ENCODE assay signal across 23 mouse cellular contexts in genomic region chr5:23587614-23588013, GRCm38 (mm10).
A peak's percentile ranks its signal among the peaks of the same experiment; 100 is the strongest.
DNase-seq lines count a peak whose midpoint lies in the region; ATAC-seq and TF ChIP-seq lines count a peak whose summit lies in the region.
"Had no signal": no experiment of that assay in that cellular context is flagged by ENCODE, and none has a peak within 500 bp of the region (broad histone marks: within the 10 kb centered on the region; RNA-seq: fewer than 3 reads in every experiment).

No protein-coding gene starts in this region.

- H3K4me2 ChIP-seq in embryonic facial prominence, embryonic 14.5 days (ENCODE audit: low read depth, low read length), result no peak overlapping the region
- H3K4me2 ChIP-seq in hindbrain, embryonic 13.5 days, result no peak overlapping the region
- H3K4me2 ChIP-seq: embryonic facial prominence, embryonic 13.5 days; forebrain, embryonic 13.5 days; heart, embryonic 11.5 days; hindbrain, embryonic 12.5 days; intestine, embryonic 15.5 days had no signal

- H3K4me1 ChIP-seq in embryonic facial prominence, embryonic 14.5 days (ENCODE audit: control insufficient read depth, insufficient read depth, low read length), result no peaks in the 10 kb centered on the region; the same call in 1 of the 2 replicates
- peaks cover 16% of the 10 kb centered on the region for H3K4me1 ChIP-seq in embryonic facial prominence, embryonic 10.5 days
- no peaks in the 10 kb centered on the region for H3K4me1 ChIP-seq in MEL (ENCODE audit: control insufficient read depth in 1 of 2, insufficient read depth in 2 of 2, low read length in 2 of 2)
- H3K4me1 ChIP-seq in cortical plate, adult 2 months (ENCODE audit: control insufficient read depth, insufficient read depth, low read length), result peaks cover 6% of the 10 kb centered on the region; the same call in 1 of the 2 replicates
- peaks cover 4% of the 10 kb centered on the region; the same call in 1 of the 2 replicates for H3K4me1 ChIP-seq in hindbrain, embryonic 13.5 days (replicated peaks)
- H3K4me1 ChIP-seq: forebrain, embryonic 10.5 days; forebrain, embryonic 13.5 days; intestine, embryonic 15.5 days had no signal

- TF ChIP-seq RAD21 in MEL (IDR thresholded peaks at IDR 0.05; ENCODE audit: low read depth, low read length), result no peak

- no peaks in the 10 kb centered on the region for H3K27me3 ChIP-seq in embryonic facial prominence, embryonic 14.5 days (replicated peaks; ENCODE audit: control insufficient read depth, insufficient read depth, low read length)
- no peaks in the 10 kb centered on the region for H3K27me3 ChIP-seq in embryonic facial prominence, embryonic 10.5 days (replicated peaks; ENCODE audit: low read depth, poor library complexity, severe bottlenecking)
- H3K27me3 ChIP-seq in MEL (ENCODE audit: control insufficient read depth in 1 of 2, insufficient read depth in 2 of 2, low read length in 2 of 2), result no peaks in the 10 kb centered on the region
- no peaks in the 10 kb centered on the region for H3K27me3 ChIP-seq in hindbrain, embryonic 13.5 days
- H3K27me3 ChIP-seq: embryonic facial prominence, embryonic 13.5 days; forebrain, embryonic 13.5 days; hindbrain, embryonic 12.5 days; intestine, embryonic 15.5 days had no signal

- H3K9ac ChIP-seq in embryonic facial prominence, embryonic 14.5 days (ENCODE audit: low read depth, low read length), result no peak overlapping the region
- no peak overlapping the region for H3K9ac ChIP-seq in MEL (ENCODE audit: control insufficient read depth, low read depth, low read length, poor library complexity, severe bottlenecking)
- no peak overlapping the region for H3K9ac ChIP-seq in hindbrain, embryonic 13.5 days
- H3K9ac ChIP-seq: embryonic facial prominence, embryonic 13.5 days; forebrain, embryonic 13.5 days; hindbrain, embryonic 12.5 days; intestine, embryonic 15.5 days had no signal

- H3K9me3 ChIP-seq in embryonic facial prominence, embryonic 14.5 days (ENCODE audit: control insufficient read depth, low read length), result no peaks in the 10 kb centered on the region
- H3K9me3 ChIP-seq in embryonic facial prominence, embryonic 10.5 days, result no peaks in the 10 kb centered on the region
- no peaks in the 10 kb centered on the region for H3K9me3 ChIP-seq in MEL (replicated peaks; ENCODE audit: insufficient read depth, low read length)
- H3K9me3 ChIP-seq in hindbrain, embryonic 13.5 days, result no peaks in the 10 kb centered on the region
- H3K9me3 ChIP-seq: embryonic facial prominence, embryonic 13.5 days; forebrain, embryonic 10.5 days; forebrain, embryonic 13.5 days; hindbrain, embryonic 12.5 days; intestine, embryonic 15.5 days had no signal

- no peak for TF ChIP-seq EP300 in MEL (IDR thresholded peaks at IDR 0.05; ENCODE audit: low read depth in 1 of 2, low read length in 2 of 2)

- H3K36me3 ChIP-seq in embryonic facial prominence, embryonic 14.5 days (ENCODE audit: control insufficient read depth, insufficient read depth, low read length), result no peaks in the 10 kb centered on the region
- H3K36me3 ChIP-seq in embryonic facial prominence, embryonic 10.5 days (replicated peaks), result no peaks in the 10 kb centered on the region
- H3K36me3 ChIP-seq in MEL (ENCODE audit: control insufficient read depth in 1 of 2, insufficient read depth in 2 of 2, low read length in 2 of 2), result no peaks in the 10 kb centered on the region
- H3K36me3 ChIP-seq in hindbrain, embryonic 13.5 days, result no peaks in the 10 kb centered on the region
- H3K36me3 ChIP-seq: embryonic facial prominence, embryonic 13.5 days; forebrain, embryonic 10.5 days; hindbrain, embryonic 12.5 days; intestine, embryonic 15.5 days had no signal

- no peaks in the 10 kb centered on the region for H3K79me2 ChIP-seq in MEL (ENCODE audit: control insufficient read depth, insufficient read depth, low read length, poor library complexity)

- H3K27ac ChIP-seq in embryonic facial prominence, embryonic 14.5 days (replicated peaks; ENCODE audit: low read depth, low read length), result no peak overlapping the region
- no peak overlapping the region for H3K27ac ChIP-seq in embryonic facial prominence, embryonic 10.5 days (replicated peaks)
- peak overlapping the region; percentile 4; the same call in 1 of the 2 replicates for H3K27ac ChIP-seq in left cerebral cortex, adult 2 months
- no peak overlapping the region for H3K27ac ChIP-seq in MEL (ENCODE audit: control insufficient read depth, low read depth, low read length)
- H3K27ac ChIP-seq in cortical plate, adult 2 months (ENCODE audit: insufficient read depth, low read length), result peak overlapping the region; percentile 59; the same call in 1 of the 2 replicates
- no peak overlapping the region for H3K27ac ChIP-seq in hindbrain, embryonic 13.5 days
- H3K27ac ChIP-seq: forebrain, embryonic 10.5 days; forebrain, embryonic 13.5 days; hindbrain, embryonic 12.5 days; intestine, embryonic 15.5 days had no signal

- DNase-seq in embryonic facial prominence, embryonic 14.5 days (ENCODE audit: low spot score), result no peak
- no peak for DNase-seq in embryonic facial prominence, embryonic 10.5 days (ENCODE audit: low spot score)
- no peak for DNase-seq in left cerebral cortex, adult 2 months (ENCODE audit: extremely low spot score in 1 of 2, low spot score in 2 of 2)
- no peak for DNase-seq in left cerebral cortex, postnatal 10 days (ENCODE audit: extremely low spot score in 1 of 2, low spot score in 2 of 2)
- no peak for DNase-seq in MEL (ENCODE audit: low read depth, low spot score)
- no peak for DNase-seq in urinary bladder, postnatal 36 days (ENCODE audit: low spot score in 2 of 2)
- DNase-seq: adrenal gland, adult 8-10 months; adrenal gland, postnatal 25 days; cerebellum, adult 18-20 months; cerebellum, adult 9-10 months; cerebellum, postnatal 14 days; gastrocnemius, postnatal 14 days; heart, adult 11 months had no signal

- TF ChIP-seq POLR2A in MEL (IDR thresholded peaks at IDR 0.05; ENCODE audit: control insufficient read depth in 1 of 2, insufficient read depth in 1 of 2, low read depth in 1 of 2, low read length in 2 of 2, poor library complexity in 1 of 2), result no peak
- no peak for TF ChIP-seq POLR2A in cortical plate, adult 2 months (IDR thresholded peaks at IDR 0.05; ENCODE audit: extremely low read depth, insufficient read depth, low read length)

- TF ChIP-seq CTCF in left cerebral cortex, adult 2 months (IDR thresholded peaks at IDR 0.05), result no peak
- TF ChIP-seq CTCF in MEL (IDR thresholded peaks at IDR 0.05 in 2 of 3, conservative IDR thresholded peaks at IDR 0.05 in 1 of 3; ENCODE audit: control insufficient read depth in 1 of 3, insufficient read depth in 1 of 3, low read depth in 2 of 3, low read length in 3 of 3, poor library complexity in 1 of 3, severe bottlenecking in 1 of 3), result no peak
- TF ChIP-seq CTCF in cortical plate, adult 2 months (IDR thresholded peaks at IDR 0.05; ENCODE audit: extremely low read depth, insufficient read depth, low read length), result no peak

- ATAC-seq in embryonic facial prominence, embryonic 14.5 days (ENCODE audit: low read depth), result peak; percentile 78; the same call in 1 of the 2 replicates
- no peak for ATAC-seq in hindbrain, embryonic 13.5 days (ENCODE audit: low FRiP score)
- ATAC-seq: forebrain, embryonic 13.5 days; forebrain, embryonic 16.5 days; hindbrain, embryonic 16.5 days; intestine, embryonic 15.5 days had no signal

- 48% methylated on average over 2 of the region's 2 CpGs for WGBS in embryonic facial prominence, embryonic 14.5 days
- WGBS in embryonic facial prominence, embryonic 10.5 days, result 81% methylated on average over 2 of the region's 2 CpGs
- 93% methylated on average over 2 of the region's 2 CpGs for WGBS in hindbrain, embryonic 13.5 days

- intact Hi-C loops in left cerebral cortex, adult 2 months (cut with DNase I), result no loop called here
- intact Hi-C loops in left cerebral cortex, postnatal 10 days (cut with DNase I), result no loop called here

- no peak overlapping the region for H3K4me3 ChIP-seq in embryonic facial prominence, embryonic 14.5 days (ENCODE audit: low read depth, low read length)
- no peak overlapping the region for H3K4me3 ChIP-seq in embryonic facial prominence, embryonic 10.5 days
- H3K4me3 ChIP-seq in left cerebral cortex, adult 2 months, result no peak overlapping the region
- no peak overlapping the region for H3K4me3 ChIP-seq in MEL (ENCODE audit: control insufficient read depth in 1 of 2, insufficient read depth in 1 of 2, low read depth in 2 of 2, low read length in 2 of 2)
- no peak overlapping the region for H3K4me3 ChIP-seq in cortical plate, adult 2 months (ENCODE audit: insufficient read depth, low read length)
- H3K4me3 ChIP-seq in hindbrain, embryonic 13.5 days, result no peak overlapping the region
- H3K4me3 ChIP-seq: embryonic facial prominence, embryonic 13.5 days; forebrain, embryonic 10.5 days; forebrain, embryonic 13.5 days; hindbrain, embryonic 12.5 days; intestine, embryonic 15.5 days had no signal

TF ChIP-seq in MEL, 35 proteins besides CTCF, POLR2A, EP300 and RAD21:
- TF ChIP-seq ZMIZ1 (IDR thresholded peaks at IDR 0.05; ENCODE audit: low read depth, low read length) (no peak), RCOR1 (IDR thresholded peaks at IDR 0.05; ENCODE audit: low read depth, low read length) (peak; percentile 53; the same call in 1 of the 2 replicates), SIN3A (IDR thresholded peaks at IDR 0.05; ENCODE audit: low read length) (no peak)
TF ChIP-seq in MEL: peak in this region for 1.

Comparison
In these comparisons a context has a peak if more than half of its experiments do, and no peak if none do; other contexts are left out.
1. H3K27ac ChIP-seq: peak in left cerebral cortex, adult 2 months (single experiment) and cortical plate, adult 2 months (single experiment); none in embryonic facial prominence, embryonic 14.5 days (single experiment), embryonic facial prominence, embryonic 10.5 days (single experiment), MEL (single experiment) and hindbrain, embryonic 13.5 days (single experiment).